Comparison of ENCODE assay signal across 9 mouse cellular contexts in genomic region chr19:47511958-47512357, GRCm38 (mm10). TPM values are rescaled to one million over a fixed set of nuclear protein-coding genes. Genes with fewer than 3 reads are reported as not detected.
DNase-seq lines count a peak whose midpoint lies in the region; ATAC-seq and TF ChIP-seq lines count a peak whose summit lies in the region.
"Had no signal": no experiment of that assay in that cellular context is flagged by ENCODE, and none has a peak within 500 bp of the region (broad histone marks: within the 10 kb centered on the region; RNA-seq: fewer than 3 reads in every experiment).

No protein-coding gene starts in this region.

- H3K27me3 ChIP-seq in kidney, embryonic 15.5 days, result no peaks in the 10 kb centered on the region
- no peaks in the 10 kb centered on the region for H3K27me3 ChIP-seq in embryonic facial prominence, embryonic 15.5 days
- H3K27me3 ChIP-seq in liver, adult 2 months (ENCODE audit: control insufficient read depth, insufficient read depth, low read length), result no peaks in the 10 kb centered on the region

- no peak for ATAC-seq in kidney, embryonic 15.5 days (replicated peaks; ENCODE audit: low FRiP score)
- ATAC-seq in embryonic facial prominence, embryonic 15.5 days (ENCODE audit: insufficient number of reproducible peaks, low FRiP score, low TSS enrichment, low read depth), result no peak
- ATAC-seq in monocyte, adult 5-6 weeks (replicated peaks; ENCODE audit: insufficient number of reproducible peaks, low FRiP score, low TSS enrichment, poor library complexity, severe bottlenecking), result peak; percentile 28; the same call in 1 of the 2 replicates

- H3K36me3 ChIP-seq in kidney, embryonic 15.5 days, result peaks cover 36% of the 10 kb centered on the region
- H3K36me3 ChIP-seq in embryonic facial prominence, embryonic 15.5 days, result peaks cover 37% of the 10 kb centered on the region
- peaks cover 2% of the 10 kb centered on the region; the same call in 1 of the 2 replicates for H3K36me3 ChIP-seq in liver, adult 2 months (ENCODE audit: control insufficient read depth, insufficient read depth, low read length)

- H3K9ac ChIP-seq in kidney, embryonic 15.5 days, result no peak overlapping the region
- no peak overlapping the region for H3K9ac ChIP-seq in embryonic facial prominence, embryonic 15.5 days
- no peak overlapping the region for H3K9ac ChIP-seq in liver, adult 2 months (ENCODE audit: low read depth, low read length)

- H3K4me2 ChIP-seq in kidney, embryonic 15.5 days, result peak overlapping the region; percentile 9; the same call in 1 of the 2 replicates
- H3K4me2 ChIP-seq in embryonic facial prominence, embryonic 15.5 days (replicated peaks), result no peak overlapping the region

- H3K27ac ChIP-seq in kidney, embryonic 15.5 days, result peak overlapping the region; percentile 93
- 0 out of 2 replicates have a peak overlapping the region, but pooled peaks have one; percentile 40 for H3K27ac ChIP-seq in embryonic facial prominence, embryonic 15.5 days (replicated peaks)
- H3K27ac ChIP-seq in liver, adult 2 months (replicated peaks; ENCODE audit: insufficient read depth, low read depth, low read length), result peak overlapping the region; percentile 78

- DNase-seq in kidney, adult 11 months, result no peak
- DNase-seq in liver, adult 2 months (ENCODE audit: extremely low read depth, low read depth, low spot score), result no peak
- DNase-seq in B cell, adult 2 months, result no peak
- no peak for DNase-seq in left cerebral cortex, adult 11 months (ENCODE audit: low spot score)
- DNase-seq: retina, postnatal 1 day had no signal

- no peak overlapping the region for H3K4me3 ChIP-seq in kidney, embryonic 15.5 days (replicated peaks)
- H3K4me3 ChIP-seq in embryonic facial prominence, embryonic 15.5 days (replicated peaks), result no peak overlapping the region
- no peak overlapping the region for H3K4me3 ChIP-seq in liver, adult 2 months (ENCODE audit: insufficient read depth, low read depth, low read length)
- H3K4me3 ChIP-seq: left cerebral cortex, adult 2 months had no signal

- 31% methylated on average over 6 of the region's 6 CpGs for WGBS in kidney, embryonic 15.5 days
- 56% methylated on average over 6 of the region's 6 CpGs for WGBS in embryonic facial prominence, embryonic 15.5 days
- WGBS in liver, adult 2 months, result 65% methylated on average over 6 of the region's 6 CpGs

- H3K9me3 ChIP-seq in kidney, embryonic 15.5 days (replicated peaks), result no peaks in the 10 kb centered on the region
- H3K9me3 ChIP-seq in embryonic facial prominence, embryonic 15.5 days (replicated peaks), result no peaks in the 10 kb centered on the region

- TF ChIP-seq CTCF in liver, adult 2 months (IDR thresholded peaks at IDR 0.05; ENCODE audit: low read depth, low read length), result no peak

- TF ChIP-seq POLR2A in liver, adult 2 months (IDR thresholded peaks at IDR 0.05; ENCODE audit: extremely low read depth, insufficient read depth, low read length), result no peak

- no peaks in the 10 kb centered on the region for H3K79me2 ChIP-seq in liver, adult 2 months (ENCODE audit: control insufficient read depth, insufficient read depth, low read length)

- H3K4me1 ChIP-seq in kidney, embryonic 15.5 days, result peaks cover 74% of the 10 kb centered on the region
- peaks cover 39% of the 10 kb centered on the region for H3K4me1 ChIP-seq in embryonic facial prominence, embryonic 15.5 days
- H3K4me1 ChIP-seq in liver, adult 2 months (ENCODE audit: control insufficient read depth, insufficient read depth, low read length), result 0 out of 2 replicates have a peak, but pooled peaks cover 2% of the 10 kb centered on the region

RNA-seq across cellular contexts. Expression of gene Stn1, which starts 25.3 kb away (rescaled TPM):
- 47.1 and 51.0 TPM in 2 replicates for polyA plus RNA-seq in kidney, embryonic 15.5 days (2015; fragmentation: Nextera tagmentation; extraction: Ambion mirVana)
- polyA plus RNA-seq in embryonic facial prominence, embryonic 15.5 days (2015; fragmentation: Nextera tagmentation; extraction: Ambion mirVana), result 51.3 and 53.6 TPM in 2 replicates
- 3.7 and 5.0 TPM in 2 replicates for total RNA-seq in liver, adult 2 months (2014; rRNA removed)
- 3.7 and 4.7 TPM in 2 replicates for polyA plus RNA-seq in liver, adult 2 months (2012; rRNA removed)
- total RNA-seq in monocyte, adult 5-6 weeks (2017), result 22.0 to 45.7 TPM (median 31.4 TPM) in 3 replicates

RNA-seq across cellular contexts. Expression of gene Sh3pxd2a, which starts 47.8 kb away (rescaled TPM):
- polyA plus RNA-seq in kidney, embryonic 15.5 days (2015; fragmentation: Nextera tagmentation; extraction: Ambion mirVana), result 5.5 and 6.4 TPM in 2 replicates
- 15.8 and 16.0 TPM in 2 replicates for polyA plus RNA-seq in embryonic facial prominence, embryonic 15.5 days (2015; fragmentation: Nextera tagmentation; extraction: Ambion mirVana)
- total RNA-seq in liver, adult 2 months (2014; rRNA removed), result 4.2 and 7.0 TPM in 2 replicates
- 10.0 and 13.9 TPM in 2 replicates for polyA plus RNA-seq in liver, adult 2 months (2012; rRNA removed)
- total RNA-seq in monocyte, adult 5-6 weeks (2017), result 2.1 to 3.7 TPM (median 2.6 TPM) in 3 replicates

Comparison
In these comparisons a context has a peak if more than half of its experiments do, and no peak if none do; other contexts are left out.
1. H3K27ac ChIP-seq: peak in every context shown above with its lines; median percentile 93 in kidney, embryonic 15.5 days; 78 in liver, adult 2 months; 40 in embryonic facial prominence, embryonic 15.5 days.